Mouse (Mus musculus) small intestine, adult 2 months (tissue): ENCODE data around the gene Ahsg. TPM values are rescaled to one million over a fixed set of nuclear protein-coding genes. Genes with fewer than 3 reads are reported as not detected.

Experiments
- H3K27ac ChIP-seq: fragments of 200-500 bp; 2 replicates; pipeline ENCODE4 v1.5.1; 2012; ENCODE audit warnings: low read depth, low read length, control low read depth, inconsistent platforms; ENCODE audit not compliant: insufficient read depth
- H3K27me3 ChIP-seq: fragments of 200-500 bp; 2 replicates; pipeline ENCODE4 v1.6.1; 2012; ENCODE audit warnings: mild to moderate bottlenecking, moderate library complexity, low read length, inconsistent platforms; ENCODE audit not compliant: control insufficient read depth, insufficient read depth
- H3K36me3 ChIP-seq: fragments of 200-500 bp; 2 replicates; pipeline ENCODE4 v1.6.1; 2012; ENCODE audit warnings: mild to moderate bottlenecking, low read length, control low read depth, inconsistent platforms; ENCODE audit not compliant: control insufficient read depth, insufficient read depth
- H3K4me1 ChIP-seq: fragments of 200-500 bp; 2 replicates; pipeline ENCODE4 v1.6.1; 2012; ENCODE audit warnings: low read length, inconsistent platforms, mixed read lengths; ENCODE audit not compliant: control insufficient read depth, insufficient read depth, insufficient read length
- H3K4me3 ChIP-seq: fragments of 200-500 bp; 2 replicates; pipeline ENCODE4 v1.5.1; 2012; ENCODE audit warnings: low read depth, mild to moderate bottlenecking, control low read depth, inconsistent platforms, low read length, moderate library complexity
- CTCF ChIP-seq: fragments of 200-500 bp; IDR thresholded peaks from 2 replicates; pipeline ENCODE4 v1.5.1; 2012; ENCODE audit warnings: low read depth, mild to moderate bottlenecking, control low read depth, inconsistent platforms, low read length, moderate library complexity, mixed read lengths; ENCODE audit not compliant: insufficient replicate concordance, insufficient read length; ENCODE audit errors: extremely low read depth
- POLR2A ChIP-seq: fragments of 200-500 bp; IDR thresholded peaks from 2 replicates; pipeline ENCODE4 v1.6.1; 2012; ENCODE audit warnings: low read depth, mild to moderate bottlenecking, control low read depth, inconsistent platforms, low read length, moderate library complexity
- WGBS: fragments of 180-500 bp; shearing (Covaris S2); methylation state at CpG from one replicate; pipeline ENCODE4 v1.1.7; 2018; 5-methylcytosine and 5-hydroxymethylcytosine counted together
- polyA plus RNA-seq: library from polyadenylated mRNA; depleted of rRNA; stranded (reverse); fragments of >200 nt; gene quantifications from 2 replicates; pipeline ENCODE4 v1.2.3, GENCODE M21; 2012; rRNA removed

Ahsg gene
- polyA plus RNA-seq, 1 experiment = not detected

- no peaks in the 10 kb centered on the region for H3K27me3 ChIP-seq
- no peak for TF ChIP-seq CTCF
- TF ChIP-seq POLR2A = no peak
- H3K4me3 ChIP-seq = no peak overlapping the region
- 88% methylated on average over 2 of the region's 2 CpGs for WGBS
- no peaks in the 10 kb centered on the region for H3K36me3 ChIP-seq
- H3K4me1 ChIP-seq = no peaks in the 10 kb centered on the region
- H3K27ac ChIP-seq = no peak overlapping the region
Observed at GRCm38 (mm10) chr16:22947371-22947770, 56.3 kb downstream of the Ahsg start.

Other genes starting within 250 kb of the Ahsg start
- 0.18 and 0.51 TPM in 2 replicates for gene Dgkg, start 234.1 kb upstream of the Ahsg start, polyA plus RNA-seq
- not detected in 2 replicates for gene Crygs, start 79.7 kb upstream of the Ahsg start, polyA plus RNA-seq
- gene Tbccd1, start 33.6 kb upstream of the Ahsg start, polyA plus RNA-seq = 2.7 and 5.1 TPM in 2 replicates
- gene Dnajb11, start 33.4 kb upstream of the Ahsg start, polyA plus RNA-seq = 12.1 and 19.6 TPM in 2 replicates
- gene Fetub, start 27.1 kb downstream of the Ahsg start, polyA plus RNA-seq = 0.13 TPM in 1 of 2 replicates, not detected in the other
- gene Hrg, start 59.8 kb downstream of the Ahsg start, polyA plus RNA-seq = not detected in 2 replicates
- gene Kng2, start 138.2 kb downstream of the Ahsg start, polyA plus RNA-seq = 0.19 TPM in 1 of 2 replicates, not detected in the other
- not detected in 2 replicates for gene Kng1, start 166.6 kb downstream of the Ahsg start, polyA plus RNA-seq
- 9.0 and 17.2 TPM in 2 replicates for gene Eif4a2, start 216.2 kb downstream of the Ahsg start, polyA plus RNA-seq
- 0.25 and 0.98 TPM in 2 replicates for gene Rfc4, start 236.5 kb downstream of the Ahsg start, polyA plus RNA-seq